Mouse (Mus musculus) MEL (cell line): ENCODE data around the gene Arl3.

Experiments used
- CTCF ChIP-seq, 3 experiments: IDR thresholded peaks in 2 of 3; conservative IDR thresholded peaks in 1 of 3; 2 replicates each; pipeline ENCODE4 v1.5.1; 2011 to 2012; ENCODE audit warnings: low read length in 3 of 3, low read depth in 2 of 3, mild to moderate bottlenecking in 2 of 3, improper control_type of control experiment in 1 of 3, inconsistent platforms in 1 of 3, mixed read lengths in 1 of 3, moderate library complexity in 1 of 3; ENCODE audit not compliant: control insufficient read depth in 1 of 3, insufficient read depth in 1 of 3, poor library complexity in 1 of 3, severe bottlenecking in 1 of 3
- E2F4 ChIP-seq: IDR thresholded peaks from 2 replicates; pipeline ENCODE4 v1.6.1; 2011; ENCODE audit warnings: low read depth, low read length, improper control_type of control experiment, borderline replicate concordance
- ETS1 ChIP-seq: IDR thresholded peaks from 2 replicates; pipeline ENCODE4 v1.6.1; 2012; ENCODE audit warnings: low read depth, mild to moderate bottlenecking, inconsistent platforms, low read length, improper control_type of control experiment, moderate library complexity
- KAT2A ChIP-seq: conservative IDR thresholded peaks from 2 replicates; pipeline ENCODE4 v1.6.1; 2012; ENCODE audit warnings: low read depth, low read length, improper control_type of control experiment, inconsistent platforms
- MAX ChIP-seq: IDR thresholded peaks from 2 replicates; pipeline ENCODE4 v1.6.1; 2011; ENCODE audit warnings: low read length, improper control_type of control experiment
- MEF2A ChIP-seq: IDR thresholded peaks from 2 replicates; pipeline ENCODE4 v1.6.1; 2014; ENCODE audit warnings: low read depth, mild to moderate bottlenecking, inconsistent platforms, low read length, improper control_type of control experiment; ENCODE audit not compliant: poor library complexity, insufficient replicate concordance, severe bottlenecking; ENCODE audit errors: extremely low read depth
- POLR2A ChIP-seq, 2 experiments: IDR thresholded peaks; 2 replicates each; pipeline ENCODE4 v1.6.1; 2011 to 2012; ENCODE audit warnings: low read length in 2 of 2, mild to moderate bottlenecking in 2 of 2, control low read depth in 1 of 2, improper control_type of control experiment in 1 of 2, low read depth in 1 of 2, moderate library complexity in 1 of 2; ENCODE audit not compliant: control insufficient read depth in 1 of 2, insufficient read depth in 1 of 2, poor library complexity in 1 of 2
- POLR2AphosphoS2 ChIP-seq: IDR thresholded peaks from 2 replicates; pipeline ENCODE4 v1.6.1; 2011; ENCODE audit warnings: low read length, improper control_type of control experiment
- USF1 ChIP-seq: IDR thresholded peaks from 2 replicates; pipeline ENCODE4 v1.6.1; 2014; ENCODE audit warnings: low read depth, mild to moderate bottlenecking, inconsistent platforms, low read length, improper control_type of control experiment, moderate library complexity
- ZNF384 ChIP-seq: IDR thresholded peaks from 2 replicates; pipeline ENCODE4 v1.6.1; 2012; ENCODE audit warnings: low read depth, mild to moderate bottlenecking, inconsistent platforms, low read length, improper control_type of control experiment

DNA sequence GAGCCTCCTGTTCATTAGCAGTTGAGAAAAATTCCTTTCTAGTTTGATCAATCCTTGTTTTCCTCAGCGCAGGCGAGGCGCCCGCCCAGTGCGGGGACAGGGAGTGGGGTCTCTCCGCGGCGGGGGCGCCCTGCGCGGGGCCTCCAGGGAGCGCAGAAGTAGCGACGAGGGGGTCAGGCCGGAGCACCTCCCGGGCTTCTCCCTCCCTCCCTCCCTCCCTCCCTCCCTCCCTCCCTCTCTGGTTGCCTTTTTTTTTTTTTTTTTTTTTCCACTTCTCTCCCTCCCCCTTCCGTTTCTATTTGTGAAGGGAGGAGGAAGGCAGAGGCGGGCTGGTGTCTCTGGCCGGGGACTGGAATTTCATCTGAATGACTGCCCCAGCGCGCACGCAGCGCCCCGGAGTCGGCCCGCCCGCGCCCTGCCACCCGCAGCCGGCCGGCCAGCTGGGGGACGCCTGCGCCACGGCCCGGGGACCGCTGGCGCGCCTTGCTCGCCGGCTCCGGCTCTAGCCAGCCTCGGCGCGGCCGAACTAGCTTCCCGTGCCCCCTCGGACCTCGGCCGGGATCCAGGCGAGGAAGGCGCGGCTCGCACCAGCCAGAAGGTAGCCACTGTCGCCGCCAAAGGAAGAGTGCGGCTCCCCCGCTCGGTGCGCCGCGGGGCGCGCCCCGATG lies 71.5 kb downstream of the Arl3 start, which contains the start of gene Trim8:
- TF ChIP-seq MAX (peak; percentile 7; the same call in 1 of the 2 replicates), POLR2AphosphoS2 (no peak), POLR2A (IDR thresholded peaks at IDR 0.05; ENCODE audit: control insufficient read depth in 1 of 2, insufficient read depth in 1 of 2, low read depth in 1 of 2, low read length in 2 of 2, poor library complexity in 1 of 2) (peak; percentile 40 to 63; a peak in 2 of 4 replicates), KAT2A (no peak), CTCF (IDR thresholded peaks at IDR 0.05 in 2 of 3, conservative IDR thresholded peaks at IDR 0.05 in 1 of 3; ENCODE audit: control insufficient read depth in 1 of 3, insufficient read depth in 1 of 3, low read depth in 2 of 3, low read length in 3 of 3, poor library complexity in 1 of 3, severe bottlenecking in 1 of 3) (no peak), USF1 (no peak), ETS1 (peak; percentile 56), E2F4 (no peak), MEF2A (no peak), ZNF384 (peak; percentile 96)
